Mouse (Mus musculus): Measurements from ENCODE around the gene Nr1h2. TPM values are rescaled to one million over a fixed set of nuclear protein-coding genes. Genes with fewer than 3 reads are reported as not detected.

Nr1h2 gene
- polyA plus RNA-seq, 1 experiment from 2014 or later = 62.0 TPM

GRCm38 (mm10) chr7:44538756-44539624 is 14.8 kb downstream of the Nr1h2 start:
- DNase-seq (no peak), ATAC-seq (ENCODE audit: low FRiP score, low TSS enrichment) (no peak)
- H3K36me3 ChIP-seq (ENCODE audit: control insufficient read depth, insufficient read depth, low read length) = peaks cover 54% of the 10 kb centered on the region
- no peak overlapping the region for H3K4me2 ChIP-seq (ENCODE audit: low read length)
- no peaks in the 10 kb centered on the region for H3K27me3 ChIP-seq (ENCODE audit: control insufficient read depth, insufficient read depth, low read length)
- H3K27ac ChIP-seq (replicated peaks; ENCODE audit: low read depth, low read length) = no peak overlapping the region
- H3K9ac ChIP-seq (replicated peaks; ENCODE audit: low read length) = no peak overlapping the region
- H3K4me1 ChIP-seq (ENCODE audit: control insufficient read depth, insufficient read depth, low read length) = no peaks in the 10 kb centered on the region
- WGBS = 93% methylated on average over 41 of the region's 41 CpGs
- no peaks in the 10 kb centered on the region for H3K9me3 ChIP-seq (ENCODE audit: control insufficient read depth, low read length)
- H3K4me3 ChIP-seq (replicated peaks; ENCODE audit: low read depth, low read length) = no peak overlapping the region

GRCm38 (mm10) chr7:44537496-44537895 is 16.3 kb downstream of the Nr1h2 start:
- WGBS = 94% methylated on average over 13 of the region's 13 CpGs
- no peaks in the 10 kb centered on the region for H3K4me1 ChIP-seq (ENCODE audit: control insufficient read depth, insufficient read depth, low read length)
- H3K4me2 ChIP-seq (ENCODE audit: low read length) = no peak overlapping the region
- no peak for ATAC-seq (ENCODE audit: low FRiP score, low TSS enrichment)
- H3K4me3 ChIP-seq (replicated peaks; ENCODE audit: low read depth, low read length) = no peak overlapping the region
- no peak overlapping the region for H3K27ac ChIP-seq (replicated peaks; ENCODE audit: low read depth, low read length)
- no peaks in the 10 kb centered on the region for H3K27me3 ChIP-seq (ENCODE audit: control insufficient read depth, insufficient read depth, low read length)
- no peak for DNase-seq
- peaks cover 57% of the 10 kb centered on the region for H3K36me3 ChIP-seq (ENCODE audit: control insufficient read depth, insufficient read depth, low read length)
- H3K9me3 ChIP-seq (ENCODE audit: control insufficient read depth, low read length) = no peaks in the 10 kb centered on the region
- no peak overlapping the region for H3K9ac ChIP-seq (replicated peaks; ENCODE audit: low read length)

- H3K9ac ChIP-seq (replicated peaks; ENCODE audit: low read length) = no peak overlapping the region
- peaks cover 52% of the 10 kb centered on the region for H3K36me3 ChIP-seq (ENCODE audit: control insufficient read depth, insufficient read depth, low read length)
- 83% methylated on average over 7 of the region's 7 CpGs for WGBS
- no peak overlapping the region for H3K4me2 ChIP-seq (ENCODE audit: low read length)
- no peaks in the 10 kb centered on the region for H3K4me1 ChIP-seq (ENCODE audit: control insufficient read depth, insufficient read depth, low read length)
- no peaks in the 10 kb centered on the region for H3K9me3 ChIP-seq (ENCODE audit: control insufficient read depth, low read length)
- no peak overlapping the region for H3K4me3 ChIP-seq (replicated peaks; ENCODE audit: low read depth, low read length)
- no peak overlapping the region for H3K27ac ChIP-seq (replicated peaks; ENCODE audit: low read depth, low read length)
- no peaks in the 10 kb centered on the region for H3K27me3 ChIP-seq (ENCODE audit: control insufficient read depth, insufficient read depth, low read length)
- ATAC-seq (ENCODE audit: low FRiP score, low TSS enrichment) (no peak), DNase-seq (no peak)
Observed at GRCm38 (mm10) chr7:44537009-44537408, 16.7 kb downstream of the Nr1h2 start.

GRCm38 (mm10) chr7:44536590-44536968 is 17.2 kb downstream of the Nr1h2 start:
- DNase-seq (no peak), ATAC-seq (ENCODE audit: low FRiP score, low TSS enrichment) (no peak)
- Histone ChIP-seq H3K4me1 (ENCODE audit: control insufficient read depth, insufficient read depth, low read length) (no peaks in the 10 kb centered on the region), H3K4me2 (ENCODE audit: low read length) (no peak overlapping the region), H3K36me3 (ENCODE audit: control insufficient read depth, insufficient read depth, low read length) (peaks cover 52% of the 10 kb centered on the region), H3K27ac (replicated peaks; ENCODE audit: low read depth, low read length) (no peak overlapping the region), H3K9me3 (ENCODE audit: control insufficient read depth, low read length) (no peaks in the 10 kb centered on the region), H3K4me3 (replicated peaks; ENCODE audit: low read depth, low read length) (no peak overlapping the region), H3K9ac (replicated peaks; ENCODE audit: low read length) (no peak overlapping the region), H3K27me3 (ENCODE audit: control insufficient read depth, insufficient read depth, low read length) (no peaks in the 10 kb centered on the region)
- WGBS = 90% methylated on average over 6 of the region's 6 CpGs

- peaks cover 49% of the 10 kb centered on the region for H3K36me3 ChIP-seq (ENCODE audit: control insufficient read depth, insufficient read depth, low read length)
- no peaks in the 10 kb centered on the region for H3K4me1 ChIP-seq (ENCODE audit: control insufficient read depth, insufficient read depth, low read length)
- no peak overlapping the region for H3K9ac ChIP-seq (replicated peaks; ENCODE audit: low read length)
- no peaks in the 10 kb centered on the region for H3K9me3 ChIP-seq (ENCODE audit: control insufficient read depth, low read length)
- ATAC-seq (ENCODE audit: low FRiP score, low TSS enrichment) (no peak), DNase-seq (no peak)
- H3K4me3 ChIP-seq (replicated peaks; ENCODE audit: low read depth, low read length) = no peak overlapping the region
- H3K4me2 ChIP-seq (ENCODE audit: low read length) = no peak overlapping the region
- WGBS = 93% methylated on average over 27 of the region's 27 CpGs
- no peak overlapping the region for H3K27ac ChIP-seq (replicated peaks; ENCODE audit: low read depth, low read length)
- H3K27me3 ChIP-seq (ENCODE audit: control insufficient read depth, insufficient read depth, low read length) = no peaks in the 10 kb centered on the region
Observed at GRCm38 (mm10) chr7:44535657-44536589, 17.8 kb downstream of the Nr1h2 start.

GRCm38 (mm10) chr7:44534656-44535441 is 18.9 kb downstream of the Nr1h2 start:
- H3K9ac ChIP-seq (replicated peaks; ENCODE audit: low read length) = no peak overlapping the region
- H3K27ac ChIP-seq (replicated peaks; ENCODE audit: low read depth, low read length) = no peak overlapping the region
- ATAC-seq (ENCODE audit: low FRiP score, low TSS enrichment) (no peak), DNase-seq (no peak)
- H3K9me3 ChIP-seq (ENCODE audit: control insufficient read depth, low read length) = no peaks in the 10 kb centered on the region
- H3K4me3 ChIP-seq (replicated peaks; ENCODE audit: low read depth, low read length) = no peak overlapping the region
- no peaks in the 10 kb centered on the region for H3K4me1 ChIP-seq (ENCODE audit: control insufficient read depth, insufficient read depth, low read length)
- 88% methylated on average over 19 of the region's 19 CpGs for WGBS
- no peak overlapping the region for H3K4me2 ChIP-seq (ENCODE audit: low read length)
- no peaks in the 10 kb centered on the region for H3K27me3 ChIP-seq (ENCODE audit: control insufficient read depth, insufficient read depth, low read length)
- peaks cover 38% of the 10 kb centered on the region for H3K36me3 ChIP-seq (ENCODE audit: control insufficient read depth, insufficient read depth, low read length)

- no peaks in the 10 kb centered on the region for H3K9me3 ChIP-seq (ENCODE audit: control insufficient read depth, low read length)
- no peak overlapping the region for H3K9ac ChIP-seq (replicated peaks; ENCODE audit: low read length)
- WGBS = 92% methylated on average over 13 of the region's 13 CpGs
- no peak overlapping the region for H3K4me2 ChIP-seq (ENCODE audit: low read length)
- H3K27ac ChIP-seq (replicated peaks; ENCODE audit: low read depth, low read length) = no peak overlapping the region
- DNase-seq (no peak), ATAC-seq (ENCODE audit: low FRiP score, low TSS enrichment) (no peak; the same call in 1 of the 2 replicates)
- peaks cover 34% of the 10 kb centered on the region for H3K36me3 ChIP-seq (ENCODE audit: control insufficient read depth, insufficient read depth, low read length)
- no peaks in the 10 kb centered on the region for H3K27me3 ChIP-seq (ENCODE audit: control insufficient read depth, insufficient read depth, low read length)
- H3K4me3 ChIP-seq (replicated peaks; ENCODE audit: low read depth, low read length) = no peak overlapping the region
- H3K4me1 ChIP-seq (ENCODE audit: control insufficient read depth, insufficient read depth, low read length) = no peaks in the 10 kb centered on the region
Observed at GRCm38 (mm10) chr7:44534242-44534641, 19.5 kb downstream of the Nr1h2 start.

GRCm38 (mm10) chr7:44533746-44534045 is 20.1 kb downstream of the Nr1h2 start:
- H3K36me3 ChIP-seq (ENCODE audit: control insufficient read depth, insufficient read depth, low read length) = peaks cover 34% of the 10 kb centered on the region
- no peak overlapping the region for H3K27ac ChIP-seq (replicated peaks; ENCODE audit: low read depth, low read length)
- no peak overlapping the region for H3K4me3 ChIP-seq (replicated peaks; ENCODE audit: low read depth, low read length)
- WGBS = 73% methylated on average over 12 of the region's 12 CpGs
- ATAC-seq (ENCODE audit: low FRiP score, low TSS enrichment) (no peak), DNase-seq (no peak)
- H3K27me3 ChIP-seq (ENCODE audit: control insufficient read depth, insufficient read depth, low read length) = no peaks in the 10 kb centered on the region
- no peaks in the 10 kb centered on the region for H3K9me3 ChIP-seq (ENCODE audit: control insufficient read depth, low read length)
- no peak overlapping the region for H3K9ac ChIP-seq (replicated peaks; ENCODE audit: low read length)
- no peak overlapping the region for H3K4me2 ChIP-seq (ENCODE audit: low read length)
- no peaks in the 10 kb centered on the region for H3K4me1 ChIP-seq (ENCODE audit: control insufficient read depth, insufficient read depth, low read length)
